Mouse (Mus musculus) CH12.LX (cell line): ENCODE measurements at regions not wholly inside any gene's neighbourhood (a gene's known extent, or its start where the extent isn't known, plus 50 kb on each side); places are given as distances from the start of the nearest gene placed in this dataset.

Experiments
- DNase-seq: peaks from one replicate; pipeline ENCODE4 v3.0.0-alpha.2; 2013; ENCODE audit errors: extremely low read depth
- H3K27ac ChIP-seq: 2 replicates; pipeline ENCODE4 v1.5.1; 2012; ENCODE audit warnings: low read depth, mild to moderate bottlenecking, control low read depth, moderate library complexity; ENCODE audit not compliant: insufficient read depth
- H3K27me3 ChIP-seq: replicated peaks from 2 replicates; pipeline ENCODE3; 2012; ENCODE audit warnings: inconsistent platforms
- H3K36me3 ChIP-seq, 2 experiments: replicated peaks in 1 of 2; 2 replicates each; pipeline versions ENCODE3 to v1.6.1; 2012; ENCODE audit warnings: inconsistent platforms in 1 of 2, low read length in 1 of 2, mild to moderate bottlenecking in 1 of 2, mixed read lengths in 1 of 2, moderate library complexity in 1 of 2; ENCODE audit not compliant: control insufficient read depth in 1 of 2, insufficient read depth in 1 of 2
- H3K4me1 ChIP-seq, 2 experiments: 2 replicates each; pipeline ENCODE4 v1.6.1; 2012; ENCODE audit warnings: inconsistent platforms in 1 of 2, moderate library complexity in 1 of 2; ENCODE audit not compliant: insufficient read depth in 2 of 2, control insufficient read depth in 1 of 2
- H3K4me2 ChIP-seq: 2 replicates; pipeline ENCODE4 v1.6.1; 2012; ENCODE audit warnings: low read depth, mild to moderate bottlenecking, control low read depth; ENCODE audit not compliant: poor library complexity, insufficient read depth, severe bottlenecking
- H3K4me3 ChIP-seq, 3 experiments: fragments of 150-350 bp in 1 of 3; sonication (generic) in 1 of 3; replicated peaks in 1 of 3; 2 replicates each; pipeline versions ENCODE3 to v1.5.1; 2011 to 2012; ENCODE audit warnings: low read depth in 2 of 3, low read length in 2 of 3, mild to moderate bottlenecking in 2 of 3, moderate library complexity in 2 of 3, control low read depth in 1 of 3, improper control_type of control experiment in 1 of 3, inconsistent platforms in 1 of 3, mixed read lengths in 1 of 3; ENCODE audit not compliant: poor library complexity in 1 of 3
- H3K79me2 ChIP-seq: replicated peaks from 2 replicates; pipeline ENCODE4 v1.6.1; 2012; ENCODE audit warnings: mild to moderate bottlenecking, moderate library complexity; ENCODE audit not compliant: control insufficient read depth, poor library complexity, insufficient read depth, severe bottlenecking; ENCODE audit errors: extremely low read depth
- H3K9ac ChIP-seq: 2 replicates; pipeline ENCODE4 v1.6.1; 2012; ENCODE audit warnings: low read depth, mild to moderate bottlenecking, control low read depth, moderate library complexity; ENCODE audit not compliant: insufficient read depth
- H3K9me3 ChIP-seq: replicated peaks from 2 replicates; pipeline ENCODE3; 2012; ENCODE audit warnings: low read length, inconsistent platforms, mixed read lengths
- CHD1 ChIP-seq: IDR thresholded peaks from 2 replicates; pipeline ENCODE4 v1.6.1; 2012; ENCODE audit warnings: low read depth, low read length, improper control_type of control experiment, inconsistent platforms
- E2F4 ChIP-seq: IDR thresholded peaks from 2 replicates; pipeline ENCODE4 v1.6.1; 2011; ENCODE audit warnings: low read depth, low read length, improper control_type of control experiment; ENCODE audit not compliant: insufficient replicate concordance
- ELF1 ChIP-seq: IDR thresholded peaks from 2 replicates; pipeline ENCODE4 v1.6.1; 2014; ENCODE audit warnings: low read depth, mild to moderate bottlenecking, inconsistent platforms, low read length, improper control_type of control experiment
- ETS1 ChIP-seq: conservative IDR thresholded peaks from 2 replicates; pipeline ENCODE4 v1.6.1; 2012; ENCODE audit warnings: low read depth, mild to moderate bottlenecking, inconsistent platforms, low read length, improper control_type of control experiment, moderate library complexity
- GABPA ChIP-seq: IDR thresholded peaks from 2 replicates; pipeline ENCODE4 v1.6.1; 2012; ENCODE audit warnings: low read depth, low read length, improper control_type of control experiment, inconsistent platforms; ENCODE audit not compliant: insufficient replicate concordance
- JUND ChIP-seq: conservative IDR thresholded peaks from 2 replicates; pipeline ENCODE4 v1.6.1; 2011; ENCODE audit warnings: low read depth, low read length, improper control_type of control experiment
- MAFK ChIP-seq: IDR thresholded peaks from 2 replicates; pipeline ENCODE4 v1.6.1; 2011; ENCODE audit warnings: low read length, improper control_type of control experiment; ENCODE audit not compliant: insufficient replicate concordance
- MAX ChIP-seq: IDR thresholded peaks from 2 replicates; pipeline ENCODE4 v1.6.1; 2011; ENCODE audit warnings: low read length, improper control_type of control experiment
- MAZ ChIP-seq: IDR thresholded peaks from 2 replicates; pipeline ENCODE4 v1.6.1; 2012; ENCODE audit warnings: low read depth, mild to moderate bottlenecking, inconsistent platforms, low read length, improper control_type of control experiment, moderate library complexity
- MEF2A ChIP-seq: IDR thresholded peaks from 2 replicates; pipeline ENCODE4 v1.6.1; 2014; ENCODE audit warnings: low read depth, mild to moderate bottlenecking, inconsistent platforms, low read length, improper control_type of control experiment, borderline replicate concordance
- RAD21 ChIP-seq: IDR thresholded peaks from 2 replicates; pipeline ENCODE4 v1.6.1; 2011; ENCODE audit warnings: low read depth, mild to moderate bottlenecking, low read length, improper control_type of control experiment, moderate library complexity
- RCOR1 ChIP-seq: conservative IDR thresholded peaks from 2 replicates; pipeline ENCODE4 v1.6.1; 2012; ENCODE audit warnings: low read depth, mild to moderate bottlenecking, inconsistent platforms, low read length, improper control_type of control experiment
- SIN3A ChIP-seq: IDR thresholded peaks from 2 replicates; pipeline ENCODE4 v1.6.1; 2012; ENCODE audit warnings: low read length, improper control_type of control experiment, inconsistent platforms
- TBP ChIP-seq: conservative IDR thresholded peaks from 2 replicates; pipeline ENCODE4 v1.6.1; 2011; ENCODE audit warnings: low read depth, low read length, improper control_type of control experiment
- UBTF ChIP-seq: IDR thresholded peaks from 2 replicates; pipeline ENCODE4 v1.6.1; 2012; ENCODE audit warnings: low read depth, mild to moderate bottlenecking, inconsistent platforms, low read length, improper control_type of control experiment, moderate library complexity
- ZC3H11A ChIP-seq: IDR thresholded peaks from 2 replicates; pipeline ENCODE4 v1.6.1; 2012; ENCODE audit warnings: low read depth, mild to moderate bottlenecking, inconsistent platforms, low read length, improper control_type of control experiment
- ZKSCAN1 ChIP-seq: IDR thresholded peaks from 2 replicates; pipeline ENCODE4 v1.6.1; 2012; ENCODE audit warnings: low read depth, inconsistent platforms, low read length, improper control_type of control experiment, borderline replicate concordance
- dilution Hi-C: fragments of 300-500 bp; cut with MboI; formaldehyde crosslinking; loops from 2 replicates; pipeline ENCODE4 v1.14.3; 2020; ENCODE audit warnings: low sequenced_read_pairs; ENCODE audit not compliant: extremely low pct_unique_long_range_greater_than_20kb, extremely low pct_ligation_motif_present
- in situ Hi-C: fragments of 300-500 bp; cut with MboI; formaldehyde crosslinking; loops from 3 replicates; pipeline ENCODE4 v1.14.3; 2019; ENCODE audit warnings: low sequenced_read_pairs, low pct_ligation_motif_present, low pct_unique_long_range_greater_than_20kb, mixed read lengths

GRCm38 (mm10) chr4:105992581-105993127, 203.0 kb downstream of the Gm12728 start:
- Histone ChIP-seq H3K79me2 (no peaks in the 10 kb centered on the region), H3K4me3 (no peak overlapping the region), H3K27me3 (peaks cover 20% of the 10 kb centered on the region), H3K9me3 (no peaks in the 10 kb centered on the region), H3K9ac (no peak overlapping the region), H3K4me1 (no peaks in the 10 kb centered on the region), H3K4me2 (no peak overlapping the region), H3K27ac (no peak overlapping the region), H3K36me3 (no peaks in the 10 kb centered on the region)
- no peak for DNase-seq
- no peak for TF ChIP-seq ZKSCAN1
- TF ChIP-seq UBTF = no peak
- no peak for TF ChIP-seq SIN3A
- no peak for TF ChIP-seq MAFK
- no peak for TF ChIP-seq E2F4
- no peak for TF ChIP-seq ELF1
- TF ChIP-seq MAX = no peak
- TF ChIP-seq, all 38 proteins: peak for 0
- dilution Hi-C loops (no loop called here), in situ Hi-C loops (no loop called here)

GRCm38 (mm10) chr4:105994390-105994798, 204.7 kb downstream of the Gm12728 start:
- no peaks in the 10 kb centered on the region for H3K4me1 ChIP-seq
- no peak overlapping the region for H3K4me3 ChIP-seq
- no peak for DNase-seq
- TF ChIP-seq GABPA = no peak
- no peak for TF ChIP-seq SIN3A
- no peak for TF ChIP-seq CHD1
- TF ChIP-seq ZC3H11A = no peak
- no peak for TF ChIP-seq MEF2A
- TF ChIP-seq ETS1 = no peak
- no peak for TF ChIP-seq TBP
- no peak for TF ChIP-seq RAD21
- TF ChIP-seq MAZ = no peak
- no peak for TF ChIP-seq RCOR1
- TF ChIP-seq MAX = no peak
- no peak for TF ChIP-seq JUND
- TF ChIP-seq, all 38 proteins: peak for 0
- no peaks in the 10 kb centered on the region for H3K36me3 ChIP-seq
- no peaks in the 10 kb centered on the region for H3K9me3 ChIP-seq
- no peaks in the 10 kb centered on the region for H3K79me2 ChIP-seq
- H3K27me3 ChIP-seq = peaks cover 26% of the 10 kb centered on the region
- H3K4me2 ChIP-seq = no peak overlapping the region
- H3K9ac ChIP-seq = no peak overlapping the region
- H3K27ac ChIP-seq = no peak overlapping the region
- in situ Hi-C loops (no loop called here), dilution Hi-C loops (no loop called here)
